Mouse (Mus musculus): ENCODE measurements at regions not wholly inside any gene's neighbourhood (a gene's known extent, or its start where the extent isn't known, plus 50 kb on each side); places are given as distances from the start of the nearest gene placed in this dataset.

GRCm38 (mm10) chr15:56604266-56604665, 873.2 kb downstream of the Slc22a22 start:
- H3K4me2 ChIP-seq (replicated peaks; ENCODE audit: low read depth, low read length): no peak overlapping the region
- H3K27ac ChIP-seq (ENCODE audit: low read length): no peak overlapping the region
- 91% methylated on average over 3 of the region's 3 CpGs for WGBS
- H3K36me3 ChIP-seq (ENCODE audit: insufficient read depth, low read length): no peaks in the 10 kb centered on the region
- H3K4me3 ChIP-seq (ENCODE audit: low read length): no peak overlapping the region
- no peaks in the 10 kb centered on the region for H3K9me3 ChIP-seq (ENCODE audit: low read length)
- H3K4me1 ChIP-seq (ENCODE audit: insufficient read depth, low read length): no peaks in the 10 kb centered on the region
- ATAC-seq (ENCODE audit: low FRiP score, low TSS enrichment): no peak
- H3K27me3 ChIP-seq (ENCODE audit: insufficient read depth, low read length): no peaks in the 10 kb centered on the region
- no peak overlapping the region for H3K9ac ChIP-seq (replicated peaks; ENCODE audit: low read length)

- 64% methylated on average over 4 of the region's 4 CpGs for WGBS
- H3K4me1 ChIP-seq (ENCODE audit: insufficient read depth, low read length): no peaks in the 10 kb centered on the region
- no peaks in the 10 kb centered on the region for H3K27me3 ChIP-seq (ENCODE audit: insufficient read depth, low read length)
- H3K4me2 ChIP-seq (replicated peaks; ENCODE audit: low read depth, low read length): no peak overlapping the region
- no peak overlapping the region for H3K27ac ChIP-seq (ENCODE audit: low read length)
- no peaks in the 10 kb centered on the region for H3K9me3 ChIP-seq (ENCODE audit: low read length)
- no peaks in the 10 kb centered on the region for H3K36me3 ChIP-seq (ENCODE audit: insufficient read depth, low read length)
- no peak overlapping the region for H3K4me3 ChIP-seq (ENCODE audit: low read length)
- no peak for ATAC-seq (ENCODE audit: low FRiP score, low TSS enrichment)
- H3K9ac ChIP-seq (replicated peaks; ENCODE audit: low read length): no peak overlapping the region
These were observed 884.8 kb downstream of the Slc22a22 start for GRCm38 (mm10) chr15:56592656-56593055.

- no peaks in the 10 kb centered on the region for H3K9me3 ChIP-seq (ENCODE audit: low read length)
- H3K9ac ChIP-seq (replicated peaks; ENCODE audit: low read length): no peak overlapping the region
- no peaks in the 10 kb centered on the region for H3K36me3 ChIP-seq (ENCODE audit: insufficient read depth, low read length)
- no peak for ATAC-seq (ENCODE audit: low FRiP score, low TSS enrichment)
- no peaks in the 10 kb centered on the region for H3K27me3 ChIP-seq (ENCODE audit: insufficient read depth, low read length)
- H3K4me3 ChIP-seq (ENCODE audit: low read length): no peak overlapping the region
- no peak overlapping the region for H3K4me2 ChIP-seq (replicated peaks; ENCODE audit: low read depth, low read length)
- H3K27ac ChIP-seq (ENCODE audit: low read length): no peak overlapping the region
- 64% methylated on average over 3 of the region's 3 CpGs for WGBS
- H3K4me1 ChIP-seq (ENCODE audit: insufficient read depth, low read length): no peaks in the 10 kb centered on the region
These were observed 896.5 kb downstream of the Slc22a22 start for GRCm38 (mm10) chr15:56580745-56581515.

- 46% methylated on average over 2 of the region's 2 CpGs for WGBS
- H3K36me3 ChIP-seq (ENCODE audit: insufficient read depth, low read length): no peaks in the 10 kb centered on the region
- no peaks in the 10 kb centered on the region for H3K9me3 ChIP-seq (ENCODE audit: low read length)
- no peak overlapping the region for H3K9ac ChIP-seq (replicated peaks; ENCODE audit: low read length)
- no peak for ATAC-seq (ENCODE audit: low FRiP score, low TSS enrichment)
- no peak overlapping the region for H3K4me3 ChIP-seq (ENCODE audit: low read length)
- H3K27ac ChIP-seq (ENCODE audit: low read length): no peak overlapping the region
- H3K4me1 ChIP-seq (ENCODE audit: insufficient read depth, low read length): no peaks in the 10 kb centered on the region
- no peaks in the 10 kb centered on the region for H3K27me3 ChIP-seq (ENCODE audit: insufficient read depth, low read length)
- H3K4me2 ChIP-seq (replicated peaks; ENCODE audit: low read depth, low read length): no peak overlapping the region
These were observed 914.2 kb downstream of the Slc22a22 start for GRCm38 (mm10) chr15:56563192-56563591.

- Histone ChIP-seq H3K4me2 (replicated peaks; ENCODE audit: low read depth, low read length) (no peak overlapping the region), H3K9me3 (ENCODE audit: low read length) (no peaks in the 10 kb centered on the region), H3K9ac (replicated peaks; ENCODE audit: low read length) (no peak overlapping the region), H3K36me3 (ENCODE audit: insufficient read depth, low read length) (no peaks in the 10 kb centered on the region), H3K4me1 (ENCODE audit: insufficient read depth, low read length) (no peaks in the 10 kb centered on the region), H3K4me3 (ENCODE audit: low read length) (no peak overlapping the region), H3K27ac (ENCODE audit: low read length) (no peak overlapping the region), H3K27me3 (ENCODE audit: insufficient read depth, low read length) (no peaks in the 10 kb centered on the region)
- ATAC-seq (ENCODE audit: low FRiP score, low TSS enrichment): no peak
- 61% methylated on average over 1 of the region's 1 CpGs for WGBS
These were observed 914.6 kb downstream of the Slc22a22 start for GRCm38 (mm10) chr15:56562785-56563184.

- WGBS: 87% methylated on average over 2 of the region's 2 CpGs
- Histone ChIP-seq H3K4me1 (ENCODE audit: insufficient read depth, low read length) (no peaks in the 10 kb centered on the region), H3K27ac (ENCODE audit: low read length) (no peak overlapping the region), H3K4me3 (ENCODE audit: low read length) (no peak overlapping the region), H3K27me3 (ENCODE audit: insufficient read depth, low read length) (no peaks in the 10 kb centered on the region), H3K36me3 (ENCODE audit: insufficient read depth, low read length) (no peaks in the 10 kb centered on the region), H3K9me3 (ENCODE audit: low read length) (no peaks in the 10 kb centered on the region), H3K4me2 (replicated peaks; ENCODE audit: low read depth, low read length) (no peak overlapping the region), H3K9ac (replicated peaks; ENCODE audit: low read length) (no peak overlapping the region)
- no peak for ATAC-seq (ENCODE audit: low FRiP score, low TSS enrichment)
These were observed 915.3 kb downstream of the Slc22a22 start for GRCm38 (mm10) chr15:56562143-56562542.

GRCm38 (mm10) chr15:56554386-56554785, 923.0 kb downstream of the Slc22a22 start:
- Histone ChIP-seq H3K4me3 (ENCODE audit: low read length) (no peak overlapping the region), H3K36me3 (ENCODE audit: insufficient read depth, low read length) (no peaks in the 10 kb centered on the region), H3K27ac (ENCODE audit: low read length) (no peak overlapping the region), H3K9me3 (ENCODE audit: low read length) (no peaks in the 10 kb centered on the region), H3K9ac (replicated peaks; ENCODE audit: low read length) (no peak overlapping the region), H3K27me3 (ENCODE audit: insufficient read depth, low read length) (no peaks in the 10 kb centered on the region), H3K4me1 (ENCODE audit: insufficient read depth, low read length) (no peaks in the 10 kb centered on the region), H3K4me2 (replicated peaks; ENCODE audit: low read depth, low read length) (no peak overlapping the region)
- 62% methylated on average over 3 of the region's 3 CpGs for WGBS
- no peak for ATAC-seq (ENCODE audit: low FRiP score, low TSS enrichment)

GRCm38 (mm10) chr15:56553851-56554250, 923.6 kb downstream of the Slc22a22 start:
- Histone ChIP-seq H3K27ac (ENCODE audit: low read length) (no peak overlapping the region), H3K9ac (replicated peaks; ENCODE audit: low read length) (no peak overlapping the region), H3K9me3 (ENCODE audit: low read length) (no peaks in the 10 kb centered on the region), H3K4me3 (ENCODE audit: low read length) (no peak overlapping the region), H3K4me2 (replicated peaks; ENCODE audit: low read depth, low read length) (no peak overlapping the region), H3K4me1 (ENCODE audit: insufficient read depth, low read length) (no peaks in the 10 kb centered on the region), H3K27me3 (ENCODE audit: insufficient read depth, low read length) (no peaks in the 10 kb centered on the region), H3K36me3 (ENCODE audit: insufficient read depth, low read length) (no peaks in the 10 kb centered on the region)
- ATAC-seq (ENCODE audit: low FRiP score, low TSS enrichment): no peak
- WGBS: 81% methylated on average over 1 of the region's 1 CpGs

- Histone ChIP-seq H3K27me3 (ENCODE audit: insufficient read depth, low read length) (no peaks in the 10 kb centered on the region), H3K4me2 (replicated peaks; ENCODE audit: low read depth, low read length) (no peak overlapping the region), H3K27ac (ENCODE audit: low read length) (no peak overlapping the region), H3K9me3 (ENCODE audit: low read length) (no peaks in the 10 kb centered on the region), H3K36me3 (ENCODE audit: insufficient read depth, low read length) (no peaks in the 10 kb centered on the region), H3K4me3 (ENCODE audit: low read length) (no peak overlapping the region), H3K9ac (replicated peaks; ENCODE audit: low read length) (no peak overlapping the region), H3K4me1 (ENCODE audit: insufficient read depth, low read length) (no peaks in the 10 kb centered on the region)
- WGBS: 12% methylated on average over 2 of the region's 2 CpGs
- ATAC-seq (ENCODE audit: low FRiP score, low TSS enrichment): peak; percentile 54; the same call in 1 of the 2 replicates
These were observed 945.9 kb downstream of the Slc22a22 start for GRCm38 (mm10) chr15:56531529-56531928.

GRCm38 (mm10) chr15:56518379-56518778, 959.0 kb downstream of the Slc22a22 start:
- no peak overlapping the region for H3K9ac ChIP-seq (replicated peaks; ENCODE audit: low read length)
- no peaks in the 10 kb centered on the region for H3K9me3 ChIP-seq (ENCODE audit: low read length)
- H3K4me2 ChIP-seq (replicated peaks; ENCODE audit: low read depth, low read length): no peak overlapping the region
- 41% methylated on average over 1 of the region's 1 CpGs for WGBS
- no peaks in the 10 kb centered on the region for H3K36me3 ChIP-seq (ENCODE audit: insufficient read depth, low read length)
- no peaks in the 10 kb centered on the region; the same call in 1 of the 2 replicates for H3K4me1 ChIP-seq (ENCODE audit: insufficient read depth, low read length)
- no peak overlapping the region for H3K4me3 ChIP-seq (ENCODE audit: low read length)
- ATAC-seq (ENCODE audit: low FRiP score, low TSS enrichment): peak; percentile 99
- H3K27me3 ChIP-seq (ENCODE audit: insufficient read depth, low read length): no peaks in the 10 kb centered on the region
- peak overlapping the region; percentile 78 for H3K27ac ChIP-seq (ENCODE audit: low read length)

Measured in kidney, embryonic 16.5 days (tissue).